Mouse (Mus musculus) 3134 (cell line): ENCODE data around the gene Pdhb.
"Not testable (repeated sequence)": the region's sequence is repeated elsewhere in the genome, so short reads cannot be mapped to it uniquely, and the experiment has no call there.

ENCODE experiments used
- DNase-seq: peaks from one replicate; pipeline ENCODE4 v3.0.0-alpha.2; 2011; ENCODE audit warnings: low spot score; ENCODE audit not compliant: insufficient read length; ENCODE audit errors: extremely low read depth

Gene Pdhb

DNA sequence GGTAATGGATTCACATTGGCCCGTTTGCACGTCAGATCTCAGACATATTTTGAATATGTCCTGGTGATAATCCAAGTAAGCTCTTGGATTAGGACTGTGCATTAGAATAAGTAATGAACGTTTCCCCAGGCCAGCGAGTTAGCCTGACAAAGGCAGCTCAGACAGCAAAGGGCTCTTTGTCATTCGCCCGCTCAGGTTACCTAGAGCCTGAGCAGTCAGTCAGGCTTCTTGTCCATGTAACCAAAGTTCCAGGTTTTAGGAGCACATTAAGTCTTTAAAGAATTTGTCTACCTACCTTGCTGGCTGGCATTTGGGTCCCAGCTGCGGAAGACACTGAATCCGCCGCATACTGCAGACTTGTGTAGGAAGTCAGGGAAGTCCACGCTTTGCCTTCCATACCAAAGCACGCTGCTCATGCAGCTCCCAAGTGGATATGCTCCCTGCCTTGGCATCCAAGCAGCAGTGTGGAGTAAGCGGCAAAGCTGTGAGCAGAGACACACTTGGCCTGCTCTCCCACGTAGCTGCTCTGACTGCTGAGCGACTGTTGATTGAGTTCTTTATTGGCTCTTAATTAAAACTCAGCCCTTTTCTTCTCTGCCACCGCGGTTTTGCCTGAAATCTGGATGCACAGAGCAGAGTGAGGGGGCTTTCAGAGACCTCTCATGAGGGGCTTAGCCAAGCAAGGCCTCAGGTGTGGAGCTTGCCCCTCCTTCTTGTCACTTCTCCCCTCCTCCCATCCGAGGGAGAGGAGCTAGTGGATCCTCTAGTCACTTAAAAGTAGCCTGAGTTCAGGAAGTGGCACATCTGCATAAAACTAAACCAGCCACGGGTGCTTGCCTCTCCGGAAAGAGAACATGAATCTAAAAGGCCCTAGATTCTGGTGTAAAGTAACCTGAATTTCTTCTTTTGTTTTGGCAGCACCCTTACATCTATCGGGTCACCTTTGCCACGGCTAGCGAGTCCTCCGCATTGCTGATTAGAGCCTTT is 32.8 kb downstream of the Pdhb start:
- DNase-seq: no peak

DNA sequence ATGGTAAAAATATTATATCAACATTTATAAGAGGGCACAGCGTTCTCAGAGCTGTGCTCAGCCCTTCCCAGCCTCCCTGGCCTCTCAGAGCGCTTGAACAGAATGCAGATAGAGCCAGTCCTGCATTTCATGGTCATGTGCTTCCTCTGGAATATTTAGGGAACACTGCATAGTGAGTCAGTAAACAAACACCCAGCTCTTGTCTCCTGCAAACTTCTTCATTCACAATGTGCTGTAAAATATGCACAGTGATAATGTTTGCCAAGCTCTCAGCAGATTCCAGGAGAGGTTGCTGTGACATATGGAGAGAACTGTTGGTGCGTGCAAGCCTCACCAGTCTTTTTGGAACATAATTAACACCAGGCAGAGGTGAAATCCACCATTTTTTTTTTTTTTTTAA is 37.7 kb downstream of the Pdhb start:
- peak; percentile 23 for DNase-seq

DNA sequence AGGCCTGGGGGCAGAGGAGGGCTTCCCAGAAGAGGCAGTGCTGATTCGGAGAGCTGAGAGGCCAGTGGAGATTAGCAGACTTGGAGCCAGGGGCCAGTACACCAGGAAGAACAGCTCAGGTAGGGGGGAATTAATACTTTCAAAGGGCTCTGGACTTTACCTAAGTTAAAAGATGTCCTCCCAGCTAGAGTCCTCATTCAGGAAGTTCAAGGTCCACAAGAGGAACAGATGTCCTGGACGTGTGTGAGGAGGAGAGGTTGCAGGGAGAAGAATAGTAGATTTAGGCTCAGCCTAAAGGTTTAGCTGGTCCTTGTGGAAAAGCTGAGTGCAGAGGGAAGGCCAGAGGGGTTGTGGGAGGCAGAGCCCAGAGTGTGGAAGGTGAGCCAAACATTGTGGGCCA is 38.6 kb downstream of the Pdhb start:
- no peak for DNase-seq

DNA sequence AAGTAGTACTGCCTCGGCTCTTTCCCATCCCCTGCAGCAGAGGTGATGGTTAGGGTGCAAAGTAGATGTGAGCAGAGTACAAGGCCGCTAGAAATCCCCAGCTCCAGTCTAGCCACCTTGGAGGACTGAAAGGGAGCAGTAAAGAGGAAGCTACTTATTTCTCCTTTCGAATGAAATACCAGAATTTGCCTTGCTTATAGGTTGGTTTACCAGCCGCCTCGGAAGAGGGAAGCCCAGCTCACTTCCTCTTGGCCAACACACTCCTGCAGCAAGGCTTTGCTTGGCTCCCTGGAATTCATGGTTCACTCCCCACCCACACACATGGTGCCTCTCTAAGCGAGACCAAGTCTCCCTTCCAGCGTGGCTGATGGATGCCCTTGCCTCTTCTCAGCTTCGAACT is 40.0 kb downstream of the Pdhb start:
- no peak for DNase-seq

DNA sequence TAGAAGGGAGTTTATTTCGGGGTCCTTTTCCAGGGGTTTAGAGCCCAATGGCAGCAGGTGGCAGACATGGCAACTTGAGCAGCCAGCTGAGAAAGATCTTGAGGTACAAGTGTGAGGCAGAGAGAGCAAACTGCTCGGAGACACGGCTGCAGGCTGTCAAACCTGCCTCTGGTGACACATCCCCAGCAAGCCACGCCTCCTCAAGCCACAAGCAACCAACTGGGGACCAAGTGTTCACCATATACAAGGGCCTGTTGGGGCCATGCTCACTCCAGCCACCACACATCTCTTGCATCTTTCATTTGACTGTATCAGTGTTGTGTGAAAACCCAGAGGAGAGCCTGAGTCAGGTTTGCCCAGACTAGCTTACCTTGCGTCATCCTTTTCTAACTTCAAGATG is 44.9 kb downstream of the Pdhb start:
- no peak for DNase-seq

DNA sequence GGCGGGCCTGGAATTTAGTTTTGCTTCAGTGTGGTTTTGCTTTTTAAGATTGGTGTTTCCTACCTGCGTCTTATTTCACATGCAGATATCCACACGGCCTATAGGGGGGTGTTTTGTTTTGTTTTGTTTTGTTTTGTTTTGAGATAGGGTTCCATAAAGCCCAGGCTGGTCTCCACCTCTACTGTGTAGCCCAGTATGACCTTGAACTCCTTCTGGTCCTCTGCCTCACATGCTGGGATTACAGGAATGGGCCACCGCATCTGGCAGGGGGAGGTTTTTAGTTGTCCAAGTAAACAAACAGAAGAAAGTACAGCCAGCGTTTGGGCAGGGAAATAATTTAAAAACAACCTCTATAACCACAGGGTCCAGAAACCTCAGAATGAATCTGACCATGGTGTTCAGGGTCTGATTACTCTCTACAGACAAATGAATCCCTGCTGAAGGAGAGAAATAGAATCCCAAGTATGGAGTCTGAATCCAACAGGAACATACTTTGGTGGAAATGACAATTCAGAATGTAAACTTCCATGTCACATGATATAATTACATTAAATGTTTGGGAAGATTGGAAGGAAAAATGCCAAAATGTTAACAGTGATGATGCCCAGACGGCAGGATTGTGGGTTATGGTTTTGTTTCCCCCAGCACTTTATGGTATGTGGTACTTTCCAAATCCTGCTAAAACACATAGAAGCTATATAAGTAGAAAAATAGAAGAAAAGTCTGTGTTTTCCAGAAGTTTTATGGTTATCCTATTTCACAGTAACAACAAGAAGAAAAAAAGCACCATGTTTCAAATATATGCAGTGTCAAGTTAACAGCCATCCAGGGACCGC is 48.6 kb downstream of the Pdhb start:
- no peak for DNase-seq

DNA sequence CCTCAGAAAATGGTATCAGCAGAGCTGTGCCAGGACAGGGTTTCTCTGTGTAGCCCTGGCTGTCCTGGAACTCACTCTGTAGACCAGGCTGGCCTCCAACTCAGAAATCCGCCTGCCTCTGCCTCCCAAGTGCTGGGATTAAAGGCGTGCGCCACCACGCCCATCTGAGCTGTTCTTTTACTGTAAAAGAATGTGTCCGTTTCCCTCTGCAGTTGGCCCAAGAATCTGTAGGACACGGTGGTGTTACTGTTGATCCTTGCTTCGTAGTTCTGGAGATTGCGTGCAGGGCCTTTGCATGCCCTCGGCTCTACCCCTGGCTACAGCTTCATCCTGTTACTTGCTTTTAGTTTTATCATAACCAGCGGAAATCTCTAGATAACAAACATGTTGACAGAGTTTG is 49.2 kb downstream of the Pdhb start:
- not testable (repeated sequence) for DNase-seq

DNA sequence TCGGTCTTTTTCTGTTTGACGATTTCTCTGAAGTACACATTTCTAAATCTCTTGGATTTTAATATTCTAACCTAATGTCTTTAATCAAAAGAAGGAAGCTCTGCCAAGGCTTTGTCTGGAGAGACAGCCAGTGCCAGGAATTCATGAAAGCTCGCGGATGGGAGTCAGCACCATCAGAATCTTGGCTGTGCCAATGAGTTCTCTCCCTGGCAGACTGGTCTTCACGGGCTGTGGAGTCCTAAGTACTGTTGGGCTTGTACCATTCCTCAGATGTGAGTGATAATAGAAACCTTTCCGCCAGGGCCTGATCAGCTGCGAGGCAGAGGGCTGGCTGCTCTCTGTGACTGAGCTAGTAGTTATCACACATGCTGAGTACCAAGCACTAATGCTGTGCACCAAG is 49.7 kb downstream of the Pdhb start:
- no peak for DNase-seq

DNA sequence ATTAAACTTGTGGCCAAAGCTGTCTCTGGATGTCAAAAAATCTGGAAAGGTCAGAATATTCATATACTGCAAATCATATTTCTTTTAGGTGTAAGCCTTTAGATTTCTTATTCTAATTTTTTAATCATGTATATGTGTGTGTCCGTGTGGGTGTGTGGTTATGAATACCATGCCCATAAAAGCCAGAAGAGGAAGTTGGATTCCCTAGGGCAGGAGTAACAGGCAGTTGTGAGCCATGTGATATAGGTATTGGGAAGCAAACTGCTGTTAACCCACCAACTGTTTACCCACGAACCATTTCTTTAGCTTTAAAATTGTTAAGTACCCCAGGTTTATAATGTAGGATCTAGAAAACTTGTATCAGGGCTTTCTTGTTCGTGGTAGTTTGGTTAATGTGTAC is 52.9 kb downstream of the Pdhb start:
- DNase-seq: no peak

DNA sequence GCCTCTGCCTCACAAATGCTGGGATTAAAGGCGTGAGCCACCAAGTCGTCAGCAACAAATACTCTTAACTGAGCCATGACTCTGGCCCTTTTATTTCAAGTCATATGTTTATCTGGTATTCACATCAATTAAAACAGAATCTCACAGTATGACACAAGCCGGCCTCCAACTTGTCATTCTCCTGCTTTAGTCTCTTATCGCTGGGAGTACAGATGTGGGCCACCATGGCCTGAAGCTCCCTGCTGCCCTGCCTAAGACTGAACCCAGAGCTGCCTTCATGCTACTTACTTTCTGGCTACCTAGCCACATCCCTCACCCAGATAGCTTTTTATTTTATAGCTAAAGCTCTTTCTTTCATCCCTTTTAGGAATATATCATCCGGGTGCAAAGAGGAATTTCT is 53.4 kb downstream of the Pdhb start:
- no peak for DNase-seq

DNA sequence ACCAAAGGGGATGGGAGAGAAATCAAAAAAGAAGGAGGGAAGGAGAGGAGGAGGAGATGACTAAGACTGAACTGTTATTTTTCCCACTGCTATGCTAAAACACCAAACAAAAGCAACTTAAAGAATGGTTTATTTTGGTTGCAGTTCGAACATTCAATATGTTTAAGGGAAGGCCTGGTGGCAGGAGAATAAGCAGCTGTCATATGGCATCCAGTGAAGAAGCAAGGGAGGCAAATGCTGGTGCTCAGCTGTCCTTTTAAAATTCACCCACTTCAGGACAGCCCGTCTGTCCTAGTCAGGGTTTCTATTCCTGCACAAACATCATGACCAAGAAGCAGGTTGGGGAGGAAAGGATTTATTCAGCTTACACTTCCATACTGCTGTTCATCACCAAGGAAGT is 55.5 kb downstream of the Pdhb start:
- no peak for DNase-seq
